Mouse (Mus musculus): Measurements from ENCODE around the gene Ccdc181. TPM values are rescaled to one million over a fixed set of nuclear protein-coding genes. Genes with fewer than 3 reads are reported as not detected.

Gene Ccdc181
- total and polyA plus RNA-seq, 3 experiments: 8.8 to 12.1 (median 10.6) TPM

DNA sequence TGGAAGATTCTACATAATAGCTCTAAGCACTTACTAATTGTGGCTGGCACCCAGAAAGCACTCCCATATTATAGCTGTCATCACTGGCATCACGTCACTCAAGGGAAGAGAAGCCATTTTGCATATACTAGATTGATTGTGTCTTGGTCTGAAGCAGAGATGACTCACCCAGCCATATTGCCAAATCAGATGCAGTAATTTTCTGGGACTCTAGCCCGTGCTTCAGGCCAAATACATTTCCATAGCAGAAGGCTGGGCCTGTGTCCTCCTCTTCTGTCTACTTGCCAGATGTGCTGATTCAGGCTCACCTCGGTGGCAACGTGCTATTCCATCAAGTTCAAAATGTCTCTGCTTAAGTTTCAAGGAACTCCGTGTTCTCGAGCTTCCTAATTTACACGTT, 13.8 kb upstream of the Ccdc181 start:
- Histone ChIP-seq H3K9ac (ENCODE audit: insufficient read depth, low read depth) (no peak overlapping the region), H3K36me3 (replicated peaks in 1 of 2; ENCODE audit: control insufficient read depth in 1 of 2, insufficient read depth in 1 of 2, low read length in 1 of 2) (peaks cover 46 to 87% of the 10 kb centered on the region in 2 experiments), H3K4me3 (replicated peaks in 1 of 3; ENCODE audit: low read depth in 2 of 3, low read length in 2 of 3, poor library complexity in 1 of 3) (no peak overlapping the region), H3K79me2 (replicated peaks; ENCODE audit: control insufficient read depth, extremely low read depth, insufficient read depth, poor library complexity, severe bottlenecking) (no peaks in the 10 kb centered on the region), H3K27ac (ENCODE audit: insufficient read depth, low read depth) (no peak overlapping the region), H3K4me2 (ENCODE audit: insufficient read depth, low read depth, poor library complexity, severe bottlenecking) (no peak overlapping the region), H3K9me3 (replicated peaks; ENCODE audit: low read length) (no peaks in the 10 kb centered on the region), H3K4me1 (ENCODE audit: control insufficient read depth in 1 of 2, insufficient read depth in 2 of 2) (no peaks in the 10 kb centered on the region), H3K27me3 (replicated peaks) (no peaks in the 10 kb centered on the region)
- in situ Hi-C loops (cut with MboI; ENCODE audit: low pct_ligation_motif_present, low pct_unique_long_range_greater_than_20kb, low sequenced_read_pairs) (no loop called here), dilution Hi-C loops (cut with MboI; ENCODE audit: extremely low pct_ligation_motif_present, extremely low pct_unique_long_range_greater_than_20kb, low sequenced_read_pairs) (no loop called here)
- no peak for DNase-seq (ENCODE audit: extremely low read depth)
- TF ChIP-seq MAZ (IDR thresholded peaks at IDR 0.05; ENCODE audit: low read depth, low read length) (no peak), MAX (IDR thresholded peaks at IDR 0.05; ENCODE audit: low read length) (no peak), IRF4 (IDR thresholded peaks at IDR 0.05; ENCODE audit: low read depth, low read length) (no peak), POLR2AphosphoS2 (IDR thresholded peaks at IDR 0.05; ENCODE audit: low read depth, low read length) (no peak), NELFE (IDR thresholded peaks at IDR 0.05; ENCODE audit: low read depth, low read length) (no peak), EP300 (IDR thresholded peaks at IDR 0.05; ENCODE audit: low read length) (no peak), PAX5 (IDR thresholded peaks at IDR 0.05; ENCODE audit: low read length) (no peak), MEF2A (IDR thresholded peaks at IDR 0.05; ENCODE audit: borderline replicate concordance, low read depth, low read length) (no peak), ZC3H11A (IDR thresholded peaks at IDR 0.05; ENCODE audit: low read depth, low read length) (no peak), ETS1 (conservative IDR thresholded peaks at IDR 0.05; ENCODE audit: low read depth, low read length) (no peak), ELF1 (IDR thresholded peaks at IDR 0.05; ENCODE audit: low read depth, low read length) (no peak), ZMIZ1 (IDR thresholded peaks at IDR 0.05; ENCODE audit: low read depth, low read length) (no peak), NRF1 (IDR thresholded peaks at IDR 0.05; ENCODE audit: low read depth, low read length) (no peak), TCF12 (IDR thresholded peaks at IDR 0.05; ENCODE audit: low read depth, low read length) (no peak), JUN (IDR thresholded peaks at IDR 0.05; ENCODE audit: insufficient read depth, low read depth, low read length) (no peak), MXI1 (IDR thresholded peaks at IDR 0.05; ENCODE audit: low read depth, low read length) (no peak)

DNA sequence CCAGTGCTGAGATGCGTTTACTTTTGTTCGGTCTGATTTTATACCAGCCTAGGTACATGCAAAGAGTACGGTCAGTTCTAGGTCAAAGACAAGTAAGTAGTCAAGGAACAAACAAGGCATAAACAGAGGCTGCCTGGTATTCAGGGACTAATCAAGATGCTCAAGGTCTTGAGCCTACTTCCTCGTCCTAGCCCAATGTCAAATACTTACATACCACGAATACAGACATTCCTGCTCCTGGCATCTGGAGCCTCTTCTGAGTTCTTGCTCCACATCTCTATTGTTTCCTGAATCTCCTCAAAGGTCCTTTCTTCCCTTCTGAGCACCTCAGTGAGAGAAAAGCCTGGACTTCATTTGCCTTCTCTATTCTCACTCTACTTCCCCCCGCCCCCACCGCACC, 4.4 kb upstream of the Ccdc181 start:
- Histone ChIP-seq H3K4me3 (replicated peaks in 1 of 3; ENCODE audit: low read depth in 2 of 3, low read length in 2 of 3, poor library complexity in 1 of 3) (no peak overlapping the region), H3K79me2 (replicated peaks; ENCODE audit: control insufficient read depth, extremely low read depth, insufficient read depth, poor library complexity, severe bottlenecking) (no peaks in the 10 kb centered on the region), H3K36me3 (replicated peaks in 1 of 2; ENCODE audit: control insufficient read depth in 1 of 2, insufficient read depth in 1 of 2, low read length in 1 of 2) (peaks cover 0 to 3% of the 10 kb centered on the region in 2 experiments), H3K27ac (ENCODE audit: insufficient read depth, low read depth) (no peak overlapping the region), H3K27me3 (replicated peaks) (no peaks in the 10 kb centered on the region), H3K4me1 (ENCODE audit: control insufficient read depth in 1 of 2, insufficient read depth in 2 of 2) (no peaks in the 10 kb centered on the region; a peak in 1 of 4 replicates), H3K9me3 (replicated peaks; ENCODE audit: low read length) (no peaks in the 10 kb centered on the region), H3K4me2 (ENCODE audit: insufficient read depth, low read depth, poor library complexity, severe bottlenecking) (no peak overlapping the region), H3K9ac (ENCODE audit: insufficient read depth, low read depth) (no peak overlapping the region)
- in situ Hi-C loops (cut with MboI; ENCODE audit: low pct_ligation_motif_present, low pct_unique_long_range_greater_than_20kb, low sequenced_read_pairs) (no loop called here), dilution Hi-C loops (cut with MboI; ENCODE audit: extremely low pct_ligation_motif_present, extremely low pct_unique_long_range_greater_than_20kb, low sequenced_read_pairs) (no loop called here)
- TF ChIP-seq USF2 (conservative IDR thresholded peaks at IDR 0.05; ENCODE audit: low read depth, low read length) (no peak), MAZ (IDR thresholded peaks at IDR 0.05; ENCODE audit: low read depth, low read length) (no peak), SMC3 (IDR thresholded peaks at IDR 0.05; ENCODE audit: low read depth, low read length) (no peak), GABPA (IDR thresholded peaks at IDR 0.05; ENCODE audit: insufficient replicate concordance, low read depth, low read length) (no peak), UBTF (IDR thresholded peaks at IDR 0.05; ENCODE audit: low read depth, low read length) (no peak), NRF1 (IDR thresholded peaks at IDR 0.05; ENCODE audit: low read depth, low read length) (no peak), E2F4 (IDR thresholded peaks at IDR 0.05; ENCODE audit: insufficient replicate concordance, low read depth, low read length) (no peak), ZMIZ1 (IDR thresholded peaks at IDR 0.05; ENCODE audit: low read depth, low read length) (no peak), BHLHE40 (IDR thresholded peaks at IDR 0.05; ENCODE audit: low read depth, low read length) (no peak), CHD2 (IDR thresholded peaks at IDR 0.05; ENCODE audit: low read length) (no peak), MYC (IDR thresholded peaks at IDR 0.05; ENCODE audit: low read depth, low read length) (no peak), USF1 (IDR thresholded peaks at IDR 0.05; ENCODE audit: low read depth, low read length) (no peak)
- no peak for DNase-seq (ENCODE audit: extremely low read depth)

Measured in CH12.LX (cell line).